Mouse (Mus musculus) ES-E14 (cell line): Measurements from ENCODE around the gene 2210407C18Rik.

Source experiments
- CHD2 ChIP-seq: IDR thresholded peaks from 2 replicates; pipeline ENCODE4 v1.6.1; 2014; ENCODE audit warnings: mild to moderate bottlenecking, low read depth, low read length, inconsistent platforms
- HCFC1 ChIP-seq: IDR thresholded peaks from 2 replicates; pipeline ENCODE4 v1.6.1; 2012; ENCODE audit warnings: low read length, inconsistent platforms, borderline replicate concordance; ENCODE audit not compliant: insufficient read depth
- ZC3H11A ChIP-seq: IDR thresholded peaks from 2 replicates; pipeline ENCODE4 v1.6.1; 2012; ENCODE audit warnings: low read depth, mild to moderate bottlenecking, inconsistent platforms, low read length, borderline replicate concordance

GRCm38 (mm10) chr11:58604688-58605087 lies 11.2 kb downstream of the 2210407C18Rik start:
- TF ChIP-seq ZC3H11A (no peak), HCFC1 (no peak), CHD2 (no peak)
